In genomic region chr7:45785388-45786135, GRCm38 (mm10) we compare ENCODE assay signal across 9 mouse cellular contexts. TPM values are rescaled to one million over a fixed set of nuclear protein-coding genes. Genes with fewer than 3 reads are reported as not detected.
DNase-seq lines count a peak whose midpoint lies in the region; ATAC-seq lines count a peak whose summit lies in the region.
"Had no signal": no experiment of that assay in that cellular context is flagged by ENCODE, and none has a peak within 500 bp of the region (broad histone marks: within the 10 kb centered on the region; RNA-seq: fewer than 3 reads in every experiment).

No protein-coding gene starts in this region.

- peaks cover 5% of the 10 kb centered on the region for H3K27me3 ChIP-seq in lung, embryonic 16.5 days (ENCODE audit: control insufficient read depth, insufficient read depth, low read depth, low read length)
- H3K27me3 ChIP-seq in hindbrain, embryonic 14.5 days (ENCODE audit: control insufficient read depth, insufficient read depth, low read length), result no peaks in the 10 kb centered on the region
- no peaks in the 10 kb centered on the region for H3K27me3 ChIP-seq in midbrain, embryonic 13.5 days

- H3K9me3 ChIP-seq in lung, embryonic 16.5 days (ENCODE audit: control insufficient read depth, low read length), result no peaks in the 10 kb centered on the region
- H3K9me3 ChIP-seq in hindbrain, embryonic 14.5 days (ENCODE audit: control insufficient read depth, low read length), result no peaks in the 10 kb centered on the region
- H3K9me3 ChIP-seq in midbrain, embryonic 13.5 days, result no peaks in the 10 kb centered on the region

- H3K9ac ChIP-seq in lung, embryonic 16.5 days (ENCODE audit: low read length), result peak overlapping the region; percentile 67
- peak overlapping the region; percentile 96 for H3K9ac ChIP-seq in hindbrain, embryonic 14.5 days
- H3K9ac ChIP-seq in midbrain, embryonic 13.5 days (replicated peaks), result peak overlapping the region; percentile 94

- under 1% methylated on average over 39 of the region's 42 CpGs for WGBS in lung, embryonic 16.5 days
- WGBS in hindbrain, embryonic 14.5 days, result under 1% methylated on average over 37 of the region's 42 CpGs
- under 1% methylated on average over 37 of the region's 42 CpGs for WGBS in midbrain, embryonic 13.5 days

- H3K27ac ChIP-seq in lung, embryonic 16.5 days (ENCODE audit: low read length), result no peak overlapping the region
- peak overlapping the region; percentile 99 for H3K27ac ChIP-seq in hindbrain, embryonic 14.5 days
- H3K27ac ChIP-seq in midbrain, embryonic 13.5 days, result peak overlapping the region; percentile 99

- no peaks in the 10 kb centered on the region; the same call in 1 of the 2 replicates for H3K36me3 ChIP-seq in lung, embryonic 16.5 days (ENCODE audit: control insufficient read depth, insufficient read depth, low read length)
- peaks cover 34% of the 10 kb centered on the region for H3K36me3 ChIP-seq in hindbrain, embryonic 14.5 days (replicated peaks; ENCODE audit: control insufficient read depth, insufficient read depth)
- H3K36me3 ChIP-seq in midbrain, embryonic 13.5 days, result peaks cover 36% of the 10 kb centered on the region

- peak overlapping the region; percentile 56 for H3K4me3 ChIP-seq in lung, embryonic 16.5 days (ENCODE audit: low read length)
- H3K4me3 ChIP-seq in hindbrain, embryonic 14.5 days (replicated peaks; ENCODE audit: low read length), result peak overlapping the region; percentile 85
- peak overlapping the region; percentile 77 for H3K4me3 ChIP-seq in midbrain, embryonic 13.5 days (replicated peaks)

- DNase-seq in adrenal gland, postnatal 14 days, result peak; percentile 56
- no peak for DNase-seq in adrenal gland, adult 18-20 months (ENCODE audit: low spot score in 2 of 2)
- no peak for DNase-seq in lung, adult 18-20 months
- no peak for DNase-seq in hindbrain, embryonic 14.5 days (ENCODE audit: low spot score)
- no peak for DNase-seq in c-Kit-positive CD71-positive TER-119-positive erythroid progenitor cells, embryonic 14.5 days (ENCODE audit: low spot score)
- DNase-seq in gastrocnemius, adult 8-10 months (ENCODE audit: low spot score in 2 of 2), result no peak

- 0 out of 2 replicates have a peak, but pooled peaks have one; percentile 13 for ATAC-seq in lung, embryonic 16.5 days (ENCODE audit: low read depth)
- ATAC-seq in hindbrain, embryonic 14.5 days (ENCODE audit: low FRiP score), result peak; percentile 49
- ATAC-seq in midbrain, embryonic 13.5 days, result peak; percentile 43

- peak overlapping the region; percentile 83 for H3K4me2 ChIP-seq in lung, embryonic 16.5 days (ENCODE audit: low read depth, low read length)
- peak overlapping the region; percentile 68 for H3K4me2 ChIP-seq in hindbrain, embryonic 14.5 days (replicated peaks)
- peak overlapping the region; percentile 93 for H3K4me2 ChIP-seq in midbrain, embryonic 13.5 days (replicated peaks)

- H3K4me1 ChIP-seq in lung, embryonic 16.5 days (replicated peaks; ENCODE audit: control insufficient read depth, insufficient read depth, low read length), result peaks cover 20% of the 10 kb centered on the region
- H3K4me1 ChIP-seq in hindbrain, embryonic 14.5 days (replicated peaks; ENCODE audit: control insufficient read depth, insufficient read depth, low read length), result peaks cover 21% of the 10 kb centered on the region
- peaks cover 36% of the 10 kb centered on the region for H3K4me1 ChIP-seq in midbrain, embryonic 13.5 days (replicated peaks)

RNA-seq across cellular contexts. Expression of gene Sult2b1, which starts 1.1 kb away (rescaled TPM):
- 0.52 and 1.0 TPM in 2 replicates for total RNA-seq in adrenal gland, postnatal 14 days (2021)
- total RNA-seq in adrenal gland, adult 18-20 months (2021), result 1 to 10 TPM in 1 of 2 experiments, under 1 TPM in 1; 0.77 to 1.1 TPM
- polyA plus RNA-seq in lung, embryonic 16.5 days (2015; fragmentation: Nextera tagmentation; extraction: Ambion mirVana), result 6.6 and 7.9 TPM in 2 replicates
- 5.2 and 7.3 TPM in 2 replicates for polyA plus RNA-seq in hindbrain, embryonic 14.5 days (2014; fragmentation: Nextera tagmentation; extraction: Ambion mirVana)
- 5.5 and 5.6 TPM in 2 replicates for polyA plus RNA-seq in midbrain, embryonic 13.5 days (2015; fragmentation: Nextera tagmentation; extraction: Ambion mirVana)
- not detected for total RNA-seq in gastrocnemius, adult 8-10 months (2022)

RNA-seq across cellular contexts. Expression of gene Lmtk3, which starts 2.0 kb away (rescaled TPM):
- 7.5 and 9.9 TPM in 2 replicates for total RNA-seq in adrenal gland, postnatal 14 days (2021)
- total RNA-seq in adrenal gland, adult 18-20 months (2021), result 1 to 10 TPM; 6.2 to 8.4 TPM
- 0.72 and 1.0 TPM in 2 replicates for polyA plus RNA-seq in lung, embryonic 16.5 days (2015; fragmentation: Nextera tagmentation; extraction: Ambion mirVana)
- 20.9 and 23.6 TPM in 2 replicates for polyA plus RNA-seq in hindbrain, embryonic 14.5 days (2014; fragmentation: Nextera tagmentation; extraction: Ambion mirVana)
- 22.8 and 24.0 TPM in 2 replicates for polyA plus RNA-seq in midbrain, embryonic 13.5 days (2015; fragmentation: Nextera tagmentation; extraction: Ambion mirVana)
- total RNA-seq in gastrocnemius, adult 8-10 months (2022), result not detected
- total RNA-seq: common myeloid progenitor, adult 5-6 weeks had no signal

RNA-seq across cellular contexts. Expression of gene Cyth2, which starts 28.8 kb away (rescaled TPM):
- total RNA-seq in adrenal gland, postnatal 14 days (2021), result 97.5 and 114 TPM in 2 replicates
- 100 to 1,000 TPM in 1 of 2 experiments, 10 to 100 TPM in 1; 92.9 to 117 TPM for total RNA-seq in adrenal gland, adult 18-20 months (2021)
- polyA plus RNA-seq in lung, embryonic 16.5 days (2015; fragmentation: Nextera tagmentation; extraction: Ambion mirVana), result 108 and 112 TPM in 2 replicates
- 237 and 242 TPM in 2 replicates for polyA plus RNA-seq in hindbrain, embryonic 14.5 days (2014; fragmentation: Nextera tagmentation; extraction: Ambion mirVana)
- polyA plus RNA-seq in midbrain, embryonic 13.5 days (2015; fragmentation: Nextera tagmentation; extraction: Ambion mirVana), result 362 and 363 TPM in 2 replicates
- 10 to 100 TPM; 25.2 to 34.3 (median 30.8) TPM for total RNA-seq in gastrocnemius, adult 8-10 months (2022)

RNA-seq across cellular contexts. Expression of gene Kcnj14, which starts 39.0 kb away (rescaled TPM):
- 0.48 and 0.60 TPM in 2 replicates for total RNA-seq in adrenal gland, postnatal 14 days (2021)
- under 1 TPM; 0.19 to 0.20 TPM for total RNA-seq in adrenal gland, adult 18-20 months (2021)
- polyA plus RNA-seq in lung, embryonic 16.5 days (2015; fragmentation: Nextera tagmentation; extraction: Ambion mirVana), result 0.68 and 1.3 TPM in 2 replicates
- polyA plus RNA-seq in hindbrain, embryonic 14.5 days (2014; fragmentation: Nextera tagmentation; extraction: Ambion mirVana), result 1.3 TPM in 2 replicates
- 0.62 and 0.73 TPM in 2 replicates for polyA plus RNA-seq in midbrain, embryonic 13.5 days (2015; fragmentation: Nextera tagmentation; extraction: Ambion mirVana)
- total RNA-seq in gastrocnemius, adult 8-10 months (2022), result under 1 TPM in 2 of 4 experiments, not detected in 2; 0.11 to 0.29 TPM
- total RNA-seq: common myeloid progenitor, adult 5-6 weeks had no signal

RNA-seq across cellular contexts. Expression of gene Grwd1, which starts 45.2 kb away (rescaled TPM):
- 28.0 and 29.9 TPM in 2 replicates for total RNA-seq in adrenal gland, postnatal 14 days (2021)
- total RNA-seq in adrenal gland, adult 18-20 months (2021), result 10 to 100 TPM; 33.0 to 36.0 TPM
- polyA plus RNA-seq in lung, embryonic 16.5 days (2015; fragmentation: Nextera tagmentation; extraction: Ambion mirVana), result 50.0 and 51.4 TPM in 2 replicates
- polyA plus RNA-seq in hindbrain, embryonic 14.5 days (2014; fragmentation: Nextera tagmentation; extraction: Ambion mirVana), result 37.6 and 42.6 TPM in 2 replicates
- polyA plus RNA-seq in midbrain, embryonic 13.5 days (2015; fragmentation: Nextera tagmentation; extraction: Ambion mirVana), result 39.9 and 41.7 TPM in 2 replicates
- 10 to 100 TPM; 15.5 to 17.3 (median 16.1) TPM for total RNA-seq in gastrocnemius, adult 8-10 months (2022)
